Mouse (Mus musculus): Measurements from ENCODE around the gene Camkv. TPM values are rescaled to one million over a fixed set of nuclear protein-coding genes. Genes with fewer than 3 reads are reported as not detected.
A peak's percentile ranks its signal among the peaks of the same experiment; 100 is the strongest.

Gene Camkv
- polyA plus RNA-seq, 1 experiment from 2014 or later, result 3.6 TPM

DNA sequence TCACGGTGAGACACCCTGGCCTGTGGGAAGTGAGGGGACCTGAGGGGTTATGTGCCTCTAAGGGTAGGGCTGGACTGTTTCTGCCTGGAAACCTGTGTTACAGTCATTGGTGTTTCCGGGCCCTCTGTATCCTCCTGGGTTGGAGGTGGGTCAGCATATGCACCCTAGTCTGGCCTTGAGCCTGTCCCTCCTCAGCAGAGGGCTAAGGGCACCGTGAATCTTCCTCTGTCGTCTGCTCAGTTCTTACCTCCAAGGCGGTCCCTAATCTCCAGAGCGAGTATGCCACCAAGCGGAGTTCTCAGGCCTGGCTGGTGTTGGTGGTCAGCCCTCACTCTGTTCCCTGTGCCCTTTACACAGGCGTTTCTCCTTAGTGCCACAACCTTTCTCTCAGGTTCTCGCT is 27.4 kb downstream of the Camkv start:
- ATAC-seq (ENCODE audit: low FRiP score) (no peak), DNase-seq (ENCODE audit: low spot score) (no peak)
- Histone ChIP-seq H3K27ac (ENCODE audit: low read depth, low read length) (no peak overlapping the region), H3K36me3 (ENCODE audit: control insufficient read depth, insufficient read depth, low read length) (no peaks in the 10 kb centered on the region; the same call in 1 of the 2 replicates), H3K4me2 (replicated peaks; ENCODE audit: low read depth, low read length) (no peak overlapping the region), H3K4me1 (replicated peaks; ENCODE audit: control insufficient read depth, insufficient read depth, low read length) (no peaks in the 10 kb centered on the region), H3K9ac (ENCODE audit: low read depth, low read length) (no peak overlapping the region), H3K9me3 (ENCODE audit: control insufficient read depth, low read length) (no peaks in the 10 kb centered on the region), H3K27me3 (ENCODE audit: control insufficient read depth, insufficient read depth, low read length) (no peaks in the 10 kb centered on the region), H3K4me3 (ENCODE audit: low read depth, low read length) (no peak overlapping the region)
- WGBS, result 96% methylated on average over 9 of the region's 9 CpGs

DNA sequence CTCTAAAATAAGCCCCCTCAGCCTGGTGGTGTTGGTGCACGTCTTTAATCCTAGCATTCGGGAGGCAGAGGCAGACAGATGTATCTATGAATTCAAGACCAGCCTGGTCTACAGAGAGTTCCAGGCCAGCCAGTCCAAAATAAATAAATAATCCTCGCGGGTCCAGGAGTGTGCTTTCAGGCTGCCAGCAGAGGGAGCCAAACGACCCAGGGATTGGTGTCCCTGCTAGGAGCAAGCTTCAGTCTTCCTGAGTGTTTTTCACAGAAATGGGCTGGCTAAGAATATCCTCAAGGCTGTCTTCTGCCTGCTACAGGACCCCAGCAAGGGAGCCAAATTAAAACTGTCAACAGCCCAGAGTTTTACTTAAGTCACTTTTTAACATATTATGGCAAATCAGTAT is 28.2 kb downstream of the Camkv start:
- WGBS, result 34% methylated on average over 5 of the region's 5 CpGs
- Histone ChIP-seq H3K9me3 (ENCODE audit: control insufficient read depth, low read length) (no peaks in the 10 kb centered on the region), H3K4me1 (replicated peaks; ENCODE audit: control insufficient read depth, insufficient read depth, low read length) (no peaks in the 10 kb centered on the region), H3K27me3 (ENCODE audit: control insufficient read depth, insufficient read depth, low read length) (no peaks in the 10 kb centered on the region), H3K4me3 (ENCODE audit: low read depth, low read length) (no peak overlapping the region), H3K4me2 (replicated peaks; ENCODE audit: low read depth, low read length) (no peak overlapping the region), H3K36me3 (ENCODE audit: control insufficient read depth, insufficient read depth, low read length) (no peaks in the 10 kb centered on the region; the same call in 1 of the 2 replicates), H3K27ac (ENCODE audit: low read depth, low read length) (no peak overlapping the region), H3K9ac (ENCODE audit: low read depth, low read length) (no peak overlapping the region)
- ATAC-seq (ENCODE audit: low FRiP score) (0 out of 2 replicates have a peak, but pooled peaks have one; percentile 30), DNase-seq (ENCODE audit: low spot score) (peak; percentile 88)

DNA sequence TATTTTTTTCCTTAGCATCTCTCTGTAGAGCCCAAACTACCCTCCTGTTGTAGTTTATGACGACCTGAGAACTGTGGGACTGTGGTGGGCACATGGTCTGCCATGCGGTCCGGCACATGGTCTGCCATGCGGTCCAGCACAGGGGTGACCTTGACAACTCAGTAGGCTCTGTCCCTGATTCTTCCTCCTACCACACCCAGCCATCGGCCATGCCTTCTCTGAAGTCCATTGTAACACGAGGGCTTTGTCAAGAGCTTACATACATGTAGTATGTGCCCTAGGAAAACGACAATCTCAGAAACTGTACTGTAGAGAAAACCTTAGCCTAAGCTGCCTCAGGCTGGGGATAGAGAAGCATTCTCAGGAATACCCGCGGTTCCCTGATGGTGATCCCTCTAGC is 29.2 kb downstream of the Camkv start:
- no peak overlapping the region for H3K9ac ChIP-seq (ENCODE audit: low read depth, low read length)
- no peak overlapping the region for H3K4me3 ChIP-seq (ENCODE audit: low read depth, low read length)
- no peaks in the 10 kb centered on the region; the same call in 1 of the 2 replicates for H3K36me3 ChIP-seq (ENCODE audit: control insufficient read depth, insufficient read depth, low read length)
- H3K4me2 ChIP-seq (replicated peaks; ENCODE audit: low read depth, low read length), result no peak overlapping the region
- no peaks in the 10 kb centered on the region for H3K27me3 ChIP-seq (ENCODE audit: control insufficient read depth, insufficient read depth, low read length)
- no peaks in the 10 kb centered on the region for H3K9me3 ChIP-seq (ENCODE audit: control insufficient read depth, low read length)
- WGBS, result 88% methylated on average over 9 of the region's 9 CpGs
- no peak for ATAC-seq (ENCODE audit: low FRiP score)
- no peak for DNase-seq (ENCODE audit: low spot score)
- H3K27ac ChIP-seq (ENCODE audit: low read depth, low read length), result no peak overlapping the region
- no peaks in the 10 kb centered on the region for H3K4me1 ChIP-seq (replicated peaks; ENCODE audit: control insufficient read depth, insufficient read depth, low read length)

DNA sequence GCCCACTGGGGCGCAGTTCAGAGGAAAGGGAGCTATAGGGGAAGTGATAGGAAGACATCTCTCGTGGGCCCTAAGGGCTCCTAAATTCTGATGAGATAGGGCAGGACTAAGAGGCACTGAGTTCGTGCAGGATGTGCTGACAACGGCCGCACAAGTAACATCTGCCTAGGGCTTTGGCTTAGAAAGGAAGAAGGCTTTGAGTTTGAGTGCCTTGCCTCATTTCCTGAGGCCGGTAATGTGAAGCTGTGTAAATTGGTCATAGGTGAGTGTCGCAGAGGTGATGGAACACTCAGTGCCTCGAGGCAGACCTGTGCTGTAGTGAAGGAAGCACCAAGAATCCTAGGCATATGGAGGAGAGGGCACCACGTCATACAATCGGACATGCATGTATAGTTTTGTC is 31.2 kb downstream of the Camkv start:
- no peak overlapping the region for H3K4me3 ChIP-seq (ENCODE audit: low read depth, low read length)
- H3K27me3 ChIP-seq (ENCODE audit: control insufficient read depth, insufficient read depth, low read length), result no peaks in the 10 kb centered on the region
- DNase-seq (ENCODE audit: low spot score) (no peak), ATAC-seq (ENCODE audit: low FRiP score) (no peak)
- no peaks in the 10 kb centered on the region for H3K9me3 ChIP-seq (ENCODE audit: control insufficient read depth, low read length)
- no peaks in the 10 kb centered on the region for H3K36me3 ChIP-seq (ENCODE audit: control insufficient read depth, insufficient read depth, low read length)
- WGBS, result 89% methylated on average over 10 of the region's 10 CpGs
- H3K4me1 ChIP-seq (replicated peaks; ENCODE audit: control insufficient read depth, insufficient read depth, low read length), result no peaks in the 10 kb centered on the region
- no peak overlapping the region for H3K4me2 ChIP-seq (replicated peaks; ENCODE audit: low read depth, low read length)
- no peak overlapping the region for H3K27ac ChIP-seq (ENCODE audit: low read depth, low read length)
- no peak overlapping the region for H3K9ac ChIP-seq (ENCODE audit: low read depth, low read length)

DNA sequence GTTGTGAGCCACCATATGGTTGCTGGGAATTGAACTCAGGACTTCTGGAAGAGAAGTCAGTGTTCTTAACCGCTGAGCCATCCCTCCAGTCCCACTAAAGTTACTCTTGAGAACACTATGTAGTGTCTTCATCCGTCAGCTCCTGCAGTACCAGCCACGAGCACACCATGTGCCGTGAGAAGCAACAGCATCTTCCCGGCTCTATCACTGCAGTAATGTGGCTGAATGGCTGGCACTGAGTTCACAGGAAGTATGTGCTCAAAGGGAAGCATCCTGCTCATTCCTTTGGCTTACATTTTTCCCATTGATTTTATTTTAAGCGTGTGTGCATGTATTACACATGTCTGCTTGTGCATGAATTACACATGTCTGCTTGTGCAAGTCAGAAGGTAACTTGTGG is 32.0 kb downstream of the Camkv start:
- DNase-seq (ENCODE audit: low spot score) (no peak), ATAC-seq (ENCODE audit: low FRiP score) (no peak)
- no peaks in the 10 kb centered on the region for H3K27me3 ChIP-seq (ENCODE audit: control insufficient read depth, insufficient read depth, low read length)
- H3K4me2 ChIP-seq (replicated peaks; ENCODE audit: low read depth, low read length), result no peak overlapping the region
- no peaks in the 10 kb centered on the region for H3K4me1 ChIP-seq (replicated peaks; ENCODE audit: control insufficient read depth, insufficient read depth, low read length)
- WGBS, result 91% methylated on average over 6 of the region's 6 CpGs
- H3K9me3 ChIP-seq (ENCODE audit: control insufficient read depth, low read length), result no peaks in the 10 kb centered on the region
- H3K27ac ChIP-seq (ENCODE audit: low read depth, low read length), result no peak overlapping the region
- H3K9ac ChIP-seq (ENCODE audit: low read depth, low read length), result no peak overlapping the region
- H3K36me3 ChIP-seq (ENCODE audit: control insufficient read depth, insufficient read depth, low read length), result no peaks in the 10 kb centered on the region
- H3K4me3 ChIP-seq (ENCODE audit: low read depth, low read length), result no peak overlapping the region

DNA sequence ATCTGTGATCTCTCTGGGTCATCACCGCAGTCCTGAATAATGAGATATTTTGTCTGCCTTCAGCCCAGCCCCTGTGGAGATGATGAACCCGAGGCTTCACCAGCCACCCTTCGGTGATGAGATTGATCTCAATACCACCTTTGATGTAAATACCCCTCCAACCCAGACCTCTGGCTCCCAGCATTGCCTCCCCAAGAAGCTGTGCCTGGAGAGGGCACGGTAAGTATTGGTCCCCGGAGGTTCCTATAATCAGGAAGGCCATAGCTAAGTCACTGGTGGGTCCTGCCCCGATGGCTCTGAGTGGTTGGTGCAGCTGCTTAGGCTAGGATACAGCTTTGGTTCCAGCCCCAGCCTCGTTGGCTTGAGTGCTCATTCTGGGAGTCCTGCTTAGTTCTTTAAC is 33.1 kb downstream of the Camkv start:
- WGBS, result 93% methylated on average over 7 of the region's 7 CpGs
- Histone ChIP-seq H3K9me3 (ENCODE audit: control insufficient read depth, low read length) (no peaks in the 10 kb centered on the region), H3K27ac (ENCODE audit: low read depth, low read length) (no peak overlapping the region), H3K4me3 (ENCODE audit: low read depth, low read length) (no peak overlapping the region), H3K4me2 (replicated peaks; ENCODE audit: low read depth, low read length) (no peak overlapping the region), H3K4me1 (replicated peaks; ENCODE audit: control insufficient read depth, insufficient read depth, low read length) (no peaks in the 10 kb centered on the region), H3K27me3 (ENCODE audit: control insufficient read depth, insufficient read depth, low read length) (no peaks in the 10 kb centered on the region), H3K9ac (ENCODE audit: low read depth, low read length) (no peak overlapping the region), H3K36me3 (ENCODE audit: control insufficient read depth, insufficient read depth, low read length) (no peaks in the 10 kb centered on the region)
- ATAC-seq (ENCODE audit: low FRiP score), result no peak
- DNase-seq (ENCODE audit: low spot score), result no peak

DNA sequence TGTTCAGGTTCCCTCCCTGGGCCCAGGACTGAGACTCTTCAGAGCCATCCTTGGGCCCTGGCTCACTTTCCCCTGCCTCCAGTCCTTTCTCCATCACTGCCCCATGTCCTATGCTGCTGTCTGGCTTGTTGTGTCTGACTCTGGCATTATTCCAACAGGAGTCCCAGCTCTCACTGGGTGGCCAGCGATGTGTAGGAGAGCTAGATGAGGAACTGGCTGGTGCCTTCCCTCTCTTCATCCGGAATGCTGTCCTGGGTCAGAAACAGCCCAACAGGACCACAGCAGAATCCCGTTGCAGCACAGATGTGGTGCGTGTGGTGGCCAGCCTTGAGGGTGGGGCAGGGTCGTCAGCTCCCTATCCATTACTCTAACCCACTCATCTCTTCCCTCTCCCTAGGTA is 34.8 kb downstream of the Camkv start:
- no peak for ATAC-seq (ENCODE audit: low FRiP score)
- H3K9ac ChIP-seq (ENCODE audit: low read depth, low read length), result no peak overlapping the region
- no peak overlapping the region for H3K27ac ChIP-seq (ENCODE audit: low read depth, low read length)
- H3K36me3 ChIP-seq (ENCODE audit: control insufficient read depth, insufficient read depth, low read length), result no peaks in the 10 kb centered on the region
- 97% methylated on average over 5 of the region's 5 CpGs for WGBS
- H3K4me3 ChIP-seq (ENCODE audit: low read depth, low read length), result no peak overlapping the region
- no peak overlapping the region for H3K4me2 ChIP-seq (replicated peaks; ENCODE audit: low read depth, low read length)
- no peak for DNase-seq (ENCODE audit: low spot score)
- H3K27me3 ChIP-seq (ENCODE audit: control insufficient read depth, insufficient read depth, low read length), result no peaks in the 10 kb centered on the region
- H3K9me3 ChIP-seq (ENCODE audit: control insufficient read depth, low read length), result no peaks in the 10 kb centered on the region
- no peaks in the 10 kb centered on the region for H3K4me1 ChIP-seq (replicated peaks; ENCODE audit: control insufficient read depth, insufficient read depth, low read length)

DNA sequence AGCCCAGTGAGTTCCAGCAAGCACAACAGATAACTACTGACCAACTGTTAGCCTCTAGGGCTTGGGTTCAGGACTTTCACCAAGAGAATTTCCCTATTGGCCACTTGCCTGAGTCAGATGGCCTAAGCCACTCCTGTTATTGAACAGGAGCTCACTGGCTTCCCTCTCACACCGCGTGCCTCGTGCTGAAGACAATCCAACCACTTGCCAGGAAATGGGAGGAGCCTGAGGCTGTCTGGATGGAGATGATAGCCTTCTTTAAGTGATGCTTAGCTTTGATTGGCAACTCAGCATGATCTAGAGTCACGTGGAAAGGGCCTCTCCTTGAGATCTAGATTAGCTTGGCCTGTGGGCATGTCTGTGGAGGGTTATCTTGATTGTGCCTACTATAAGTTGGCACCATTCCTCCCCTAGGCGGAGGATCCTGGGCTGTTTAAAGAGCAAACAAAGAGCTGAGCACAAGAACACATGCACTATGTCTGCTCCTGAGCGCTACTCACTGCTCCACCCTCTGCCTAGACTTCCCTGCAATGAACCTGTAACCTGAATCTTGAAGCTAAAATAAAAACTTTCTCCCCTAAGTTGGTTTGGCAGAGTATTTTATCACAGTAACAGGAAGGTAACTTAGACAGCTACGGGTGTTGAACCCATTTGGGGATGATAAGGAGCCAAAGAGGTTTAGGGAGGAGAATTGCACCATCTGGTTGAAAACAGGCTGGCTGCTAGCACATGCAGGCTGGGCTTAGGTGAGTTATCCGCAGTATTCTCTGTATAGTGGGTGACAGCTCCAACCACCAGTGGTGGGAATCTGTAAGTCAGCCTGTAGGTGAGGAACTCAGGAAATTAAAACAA is 36.4 kb downstream of the Camkv start:
- Histone ChIP-seq H3K27ac (ENCODE audit: low read depth, low read length) (no peak overlapping the region), H3K36me3 (ENCODE audit: control insufficient read depth, insufficient read depth, low read length) (no peaks in the 10 kb centered on the region), H3K27me3 (ENCODE audit: control insufficient read depth, insufficient read depth, low read length) (no peaks in the 10 kb centered on the region), H3K9ac (ENCODE audit: low read depth, low read length) (no peak overlapping the region), H3K4me3 (ENCODE audit: low read depth, low read length) (no peak overlapping the region), H3K9me3 (ENCODE audit: control insufficient read depth, low read length) (no peaks in the 10 kb centered on the region), H3K4me1 (replicated peaks; ENCODE audit: control insufficient read depth, insufficient read depth, low read length) (no peaks in the 10 kb centered on the region), H3K4me2 (replicated peaks; ENCODE audit: low read depth, low read length) (no peak overlapping the region)
- DNase-seq (ENCODE audit: low spot score) (no peak), ATAC-seq (ENCODE audit: low FRiP score) (no peak)
- whole genome bisulfite sequencing, result 85% methylated on average over 8 of the region's 8 CpGs

DNA sequence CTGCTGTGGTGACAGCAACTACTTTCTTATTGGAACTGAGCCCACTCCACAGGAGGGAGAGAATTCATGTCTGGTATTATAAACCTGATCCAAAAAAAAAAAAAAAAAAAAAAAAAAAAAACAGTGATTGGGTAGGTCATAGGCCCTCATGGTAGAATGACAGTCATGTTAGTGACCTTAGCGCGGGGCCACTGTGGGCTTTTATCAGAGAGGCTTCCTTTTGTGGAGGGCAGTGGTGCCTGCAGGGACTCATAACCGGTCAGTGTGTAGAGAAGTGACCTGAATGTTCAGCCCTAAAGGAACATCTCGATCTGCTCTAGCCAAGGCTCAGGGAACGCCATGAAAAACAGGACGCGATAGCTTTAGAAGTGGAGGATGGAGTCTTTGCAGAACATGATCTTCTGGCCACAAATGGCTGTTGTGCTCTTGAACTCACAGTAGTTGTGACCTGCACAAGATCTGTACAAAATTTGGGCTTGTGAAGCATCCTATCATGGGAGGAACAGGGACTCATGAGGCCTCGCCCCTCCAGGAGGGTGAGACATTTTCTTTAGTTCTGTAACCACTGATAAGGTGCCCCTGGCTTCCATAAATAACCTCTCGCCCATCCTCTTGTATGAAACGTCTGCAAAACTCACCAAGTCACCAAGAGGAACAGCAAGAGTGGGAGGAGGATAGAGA is 39.2 kb downstream of the Camkv start:
- H3K36me3 ChIP-seq (ENCODE audit: control insufficient read depth, insufficient read depth, low read length), result no peaks in the 10 kb centered on the region
- H3K9me3 ChIP-seq (ENCODE audit: control insufficient read depth, low read length), result no peaks in the 10 kb centered on the region
- no peak overlapping the region for H3K4me3 ChIP-seq (ENCODE audit: low read depth, low read length)
- no peak overlapping the region for H3K4me2 ChIP-seq (replicated peaks; ENCODE audit: low read depth, low read length)
- WGBS, result 78% methylated on average over 10 of the region's 10 CpGs
- H3K4me1 ChIP-seq (replicated peaks; ENCODE audit: control insufficient read depth, insufficient read depth, low read length), result no peaks in the 10 kb centered on the region
- H3K27ac ChIP-seq (ENCODE audit: low read depth, low read length), result no peak overlapping the region
- ATAC-seq (ENCODE audit: low FRiP score) (no peak), DNase-seq (ENCODE audit: low spot score) (no peak)
- no peak overlapping the region for H3K9ac ChIP-seq (ENCODE audit: low read depth, low read length)
- no peaks in the 10 kb centered on the region for H3K27me3 ChIP-seq (ENCODE audit: control insufficient read depth, insufficient read depth, low read length)

Measured in hindbrain, embryonic 11.5 days (tissue).